Mouse (Mus musculus) erythroblast, embryonic 14.5 days (primary cell): ENCODE data around the gene Ift81.

Experiments
- GATA1 ChIP-seq: IDR thresholded peaks from 2 replicates; pipeline ENCODE4 v1.6.1; 2012; ENCODE audit warnings: low read length, inconsistent platforms, mixed read lengths
- TAL1 ChIP-seq: IDR thresholded peaks from 3 replicates; pipeline ENCODE4 v1.6.1; 2012; ENCODE audit warnings: low read length, inconsistent platforms, mixed read lengths

GRCm38 (mm10) chr5:122624952-122625479 lies 10.7 kb upstream of the Ift81 start:
- TF ChIP-seq TAL1 (no peak), GATA1 (no peak)
